Mouse (Mus musculus) C2C12 (cell line): ENCODE results near the gene Itga10.

Experiments
- CTCF ChIP-seq: IDR thresholded peaks from one replicate; pipeline ENCODE4 v1.5.1; 2011; ENCODE audit not compliant: control insufficient read depth, insufficient read depth, insufficient read length
- FOSL1 ChIP-seq: IDR thresholded peaks from one replicate; pipeline ENCODE4 v1.8.0; 2011; ENCODE audit warnings: mild to moderate bottlenecking, low read length; ENCODE audit not compliant: poor library complexity, insufficient read depth, severe bottlenecking
- MAX ChIP-seq: IDR thresholded peaks from one replicate; pipeline ENCODE4 v1.6.1; 2011; ENCODE audit warnings: mild to moderate bottlenecking, control low read depth
- MYOG ChIP-seq: IDR thresholded peaks from one replicate; pipeline ENCODE4 v1.6.1; 2011; ENCODE audit not compliant: control insufficient read depth, insufficient read length; ENCODE audit errors: extremely low read depth
- USF1 ChIP-seq: IDR thresholded peaks from one replicate; pipeline ENCODE4 v1.6.1; 2011; ENCODE audit warnings: low read depth, mild to moderate bottlenecking, control low read depth, moderate library complexity

DNA sequence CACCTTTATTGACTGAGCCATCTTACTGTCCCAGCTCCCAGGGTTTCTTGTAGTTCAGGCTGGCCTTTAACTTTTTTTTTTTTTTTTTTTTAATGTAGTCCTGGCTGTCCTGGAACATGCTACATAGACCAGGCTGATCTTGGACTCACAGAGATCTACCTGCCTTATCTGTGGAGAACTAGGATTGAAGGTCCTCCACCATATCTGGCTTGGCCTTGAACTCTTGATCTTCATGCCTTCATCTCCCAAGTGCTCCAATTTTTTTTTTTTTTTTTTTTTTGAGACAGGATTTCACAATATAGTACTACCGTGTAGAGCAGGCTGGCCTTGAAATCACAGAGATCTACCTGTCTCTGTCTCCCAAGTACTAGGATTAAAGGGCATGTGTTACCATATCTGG is 48.2 kb downstream of the Itga10 start:
- TF ChIP-seq CTCF (no peak), FOSL1 (no peak), USF1 (no peak), MYOG (no peak), MAX (no peak)
